Mouse (Mus musculus) embryonic facial prominence, embryonic 11.5 days (tissue): ENCODE measurements around the gene Stk11. TPM values are rescaled to one million over a fixed set of nuclear protein-coding genes. Genes with fewer than 3 reads are reported as not detected.

Experiments
- polyA plus RNA-seq: library from polyadenylated mRNA; unstranded; fragments of >200 nt; fragmentation: Nextera tagmentation; extraction: Ambion mirVana; gene quantifications from 2 replicates; pipeline ENCODE4 v1.2.1, GENCODE M21; 2014

Stk11 gene
- polyA plus RNA-seq, 1 experiment from 2014 or later = 16.6 TPM

Other genes starting within 250 kb of the Stk11 start
- gene Prtn3, start 241.3 kb upstream of the Stk11 start, polyA plus RNA-seq = 10.9 and 11.2 TPM in 2 replicates
- gene Plppr3, start 241.2 kb upstream of the Stk11 start, polyA plus RNA-seq = 78.3 and 85.8 TPM in 2 replicates
- gene Elane, start 229.6 kb upstream of the Stk11 start, polyA plus RNA-seq = 0.50 and 0.88 TPM in 2 replicates
- not detected in 2 replicates for gene Cfd, start 224.9 kb upstream of the Stk11 start, polyA plus RNA-seq
- gene Med16, start 206.9 kb upstream of the Stk11 start, polyA plus RNA-seq = 36.5 and 36.9 TPM in 2 replicates
- gene Gm26602, start 204.9 kb upstream of the Stk11 start, polyA plus RNA-seq = 4.3 and 11.5 TPM in 2 replicates
- 0.48 and 0.75 TPM in 2 replicates for gene Kiss1r, start 198.8 kb upstream of the Stk11 start, polyA plus RNA-seq
- 116 and 122 TPM in 2 replicates for gene R3hdm4, start 194.6 kb upstream of the Stk11 start, polyA plus RNA-seq
- 5.0 and 5.2 TPM in 2 replicates for gene Arid3a, start 188.8 kb upstream of the Stk11 start, polyA plus RNA-seq
- gene Wdr18, start 155.7 kb upstream of the Stk11 start, polyA plus RNA-seq = 118 and 123 TPM in 2 replicates
- gene Grin3b, start 145.1 kb upstream of the Stk11 start, polyA plus RNA-seq = 0.21 and 0.22 TPM in 2 replicates
- 13.4 and 13.7 TPM in 2 replicates for gene Tmem259, start 131.5 kb upstream of the Stk11 start, polyA plus RNA-seq
- 255 and 271 TPM in 2 replicates for gene Cnn2, start 127.2 kb upstream of the Stk11 start, polyA plus RNA-seq
- gene Abca7, start 119.3 kb upstream of the Stk11 start, polyA plus RNA-seq = 0.98 and 1.3 TPM in 2 replicates
- gene Arhgap45, start 99.2 kb upstream of the Stk11 start, polyA plus RNA-seq = 5.2 and 6.7 TPM in 2 replicates
- 266 and 287 TPM in 2 replicates for gene Polr2e, start 76.0 kb upstream of the Stk11 start, polyA plus RNA-seq
- 515 and 565 TPM in 2 replicates for gene Gpx4, start 68.6 kb upstream of the Stk11 start, polyA plus RNA-seq
- 5.6 and 6.6 TPM in 2 replicates for gene Sbno2, start 10.2 kb upstream of the Stk11 start, polyA plus RNA-seq
- gene Atp5d, start 22.8 kb downstream of the Stk11 start, polyA plus RNA-seq = 360 and 371 TPM in 2 replicates
- gene Cbarp, start 25.0 kb downstream of the Stk11 start, polyA plus RNA-seq = 6.8 and 9.0 TPM in 2 replicates
- gene Midn, start 32.5 kb downstream of the Stk11 start, polyA plus RNA-seq = 60.3 and 62.1 TPM in 2 replicates
- 74.0 and 77.8 TPM in 2 replicates for gene Cirbp, start 50.2 kb downstream of the Stk11 start, polyA plus RNA-seq
- 6.0 and 6.8 TPM in 2 replicates for gene 1600002K03Rik, start 57.1 kb downstream of the Stk11 start, polyA plus RNA-seq
- gene Efna2, start 63.7 kb downstream of the Stk11 start, polyA plus RNA-seq = 34.6 and 42.3 TPM in 2 replicates
- 75.1 and 94.3 TPM in 2 replicates for gene Mum1, start 110.6 kb downstream of the Stk11 start, polyA plus RNA-seq
- 221 and 253 TPM in 2 replicates for gene Ndufs7, start 133.3 kb downstream of the Stk11 start, polyA plus RNA-seq
- gene Gamt, start 145.2 kb downstream of the Stk11 start, polyA plus RNA-seq = 21.9 and 22.4 TPM in 2 replicates
- 40.9 and 44.7 TPM in 2 replicates for gene Dazap1, start 145.7 kb downstream of the Stk11 start, polyA plus RNA-seq
- 886 and 948 TPM in 2 replicates for gene Rps15, start 176.7 kb downstream of the Stk11 start, polyA plus RNA-seq
- gene Apc2, start 180.2 kb downstream of the Stk11 start, polyA plus RNA-seq = 11.0 and 15.8 TPM in 2 replicates
- gene 2310011J03Rik, start 204.7 kb downstream of the Stk11 start, polyA plus RNA-seq = 36.5 and 41.6 TPM in 2 replicates
- 1.6 and 2.9 TPM in 2 replicates for gene Pcsk4, start 213.7 kb downstream of the Stk11 start, polyA plus RNA-seq
- gene Reep6, start 214.2 kb downstream of the Stk11 start, polyA plus RNA-seq = 4.3 and 4.5 TPM in 2 replicates
- 0.14 and 0.88 TPM in 2 replicates for gene Adamtsl5, start 232.6 kb downstream of the Stk11 start, polyA plus RNA-seq
- 0.26 and 0.52 TPM in 2 replicates for gene Plk5, start 240.7 kb downstream of the Stk11 start, polyA plus RNA-seq